Comparison of ENCODE assay signal across 8 mouse cellular contexts in genomic region chr17:24211631-24212440, GRCm38 (mm10). TPM values are rescaled to one million over a fixed set of nuclear protein-coding genes. Genes with fewer than 3 reads are reported as not detected.
DNase-seq lines count a peak whose midpoint lies in the region; ATAC-seq and TF ChIP-seq lines count a peak whose summit lies in the region.

No protein-coding gene starts in this region.

- peak; percentile 59 for DNase-seq in lung, adult 2 months
- DNase-seq in lung, postnatal 25 days (ENCODE audit: low spot score) = no peak
- DNase-seq in cerebellum, postnatal 14 days = peak; percentile 86 to 87
- peak; percentile 79 to 84 for DNase-seq in frontal cortex, postnatal 14 days (ENCODE audit: low spot score in 2 of 2)
- peak; percentile 87 to 92 for DNase-seq in left cerebral cortex, postnatal 14 days (ENCODE audit: low spot score in 2 of 2)
- DNase-seq in midbrain, embryonic 10.5 days (ENCODE audit: low spot score) = peak; percentile 79
- peak; percentile 48 for DNase-seq in stomach, postnatal 0 days (ENCODE audit: low spot score)

- H3K36me3 ChIP-seq in intestine, embryonic 15.5 days = peaks cover 13% of the 10 kb centered on the region
- H3K36me3 ChIP-seq in midbrain, embryonic 10.5 days = peaks cover 28% of the 10 kb centered on the region
- no peaks in the 10 kb centered on the region for H3K36me3 ChIP-seq in stomach, postnatal 0 days (ENCODE audit: control insufficient read depth, insufficient read depth, low read length)

- TF ChIP-seq CTCF in lung, adult 2 months (IDR thresholded peaks at IDR 0.05; ENCODE audit: insufficient read depth, low read length) = peak; percentile 10; the same call in 1 of the 2 replicates
- 0 out of 2 replicates have a peak, but pooled peaks have one; percentile 12 for TF ChIP-seq CTCF in stomach, postnatal 0 days (IDR thresholded peaks at IDR 0.05; ENCODE audit: low read depth)

- ATAC-seq in intestine, embryonic 15.5 days = peak; percentile 31
- peak; percentile 12; the same call in 1 of the 2 replicates for ATAC-seq in stomach, postnatal 0 days (ENCODE audit: low FRiP score, low TSS enrichment)

- peak overlapping the region; percentile 90 for H3K4me2 ChIP-seq in intestine, embryonic 15.5 days (replicated peaks)
- peak overlapping the region; percentile 69 for H3K4me2 ChIP-seq in stomach, postnatal 0 days (replicated peaks; ENCODE audit: low read depth)

- WGBS in lung, adult 2 months = 6% methylated on average over 37 of the region's 37 CpGs
- WGBS in intestine, embryonic 15.5 days = 5% methylated on average over 37 of the region's 37 CpGs
- WGBS in midbrain, embryonic 10.5 days = 2% methylated on average over 37 of the region's 37 CpGs
- WGBS in stomach, postnatal 0 days = 6% methylated on average over 37 of the region's 37 CpGs

- peak overlapping the region; percentile 60 for H3K4me3 ChIP-seq in lung, adult 2 months (replicated peaks; ENCODE audit: extremely low read depth, low read depth, low read length)
- peak overlapping the region; percentile 45 for H3K4me3 ChIP-seq in intestine, embryonic 15.5 days (replicated peaks)
- peak overlapping the region; percentile 73 for H3K4me3 ChIP-seq in midbrain, embryonic 10.5 days
- peak overlapping the region; percentile 34 for H3K4me3 ChIP-seq in stomach, postnatal 0 days (ENCODE audit: low read depth, low read length)

- intact Hi-C loops in left cerebral cortex, postnatal 14 days (cut with DNase I) = no loop called here

- peak overlapping the region; percentile 61 for H3K9ac ChIP-seq in intestine, embryonic 15.5 days
- peak overlapping the region; percentile 48; the same call in 1 of the 2 replicates for H3K9ac ChIP-seq in stomach, postnatal 0 days (ENCODE audit: low read length)

- H3K27me3 ChIP-seq in intestine, embryonic 15.5 days (replicated peaks) = peaks cover 14% of the 10 kb centered on the region
- H3K27me3 ChIP-seq in midbrain, embryonic 10.5 days (ENCODE audit: low read depth, poor library complexity, severe bottlenecking) = peaks cover 47% of the 10 kb centered on the region
- peaks cover 3% of the 10 kb centered on the region; the same call in 1 of the 2 replicates for H3K27me3 ChIP-seq in stomach, postnatal 0 days (ENCODE audit: control insufficient read depth, insufficient read depth, low read length)

- H3K27ac ChIP-seq in intestine, embryonic 15.5 days = peak overlapping the region; percentile 74
- peak overlapping the region; percentile 91 for H3K27ac ChIP-seq in midbrain, embryonic 10.5 days (replicated peaks)
- peak overlapping the region; percentile 85 for H3K27ac ChIP-seq in stomach, postnatal 0 days (replicated peaks)

- TF ChIP-seq EP300 in stomach, postnatal 0 days (optimal IDR thresholded peaks at IDR 0.05) = no peak

- TF ChIP-seq POLR2A in lung, adult 2 months (IDR thresholded peaks at IDR 0.05; ENCODE audit: borderline replicate concordance, extremely low read depth, low read depth, low read length) = peak; percentile 53; the same call in 1 of the 2 replicates

- no peaks in the 10 kb centered on the region for H3K9me3 ChIP-seq in intestine, embryonic 15.5 days
- no peaks in the 10 kb centered on the region for H3K9me3 ChIP-seq in midbrain, embryonic 10.5 days (replicated peaks)
- no peaks in the 10 kb centered on the region for H3K9me3 ChIP-seq in stomach, postnatal 0 days (ENCODE audit: control insufficient read depth, low read length)

- peaks cover 16% of the 10 kb centered on the region for H3K4me1 ChIP-seq in lung, adult 2 months (ENCODE audit: control insufficient read depth, insufficient read depth, low read length)
- H3K4me1 ChIP-seq in intestine, embryonic 15.5 days (replicated peaks) = peaks cover 56% of the 10 kb centered on the region
- H3K4me1 ChIP-seq in midbrain, embryonic 10.5 days = peaks cover 59% of the 10 kb centered on the region
- H3K4me1 ChIP-seq in stomach, postnatal 0 days (replicated peaks; ENCODE audit: control insufficient read depth, insufficient read depth) = peaks cover 19% of the 10 kb centered on the region

RNA-seq across cellular contexts. Expression of gene Ntn3, which starts 2.5 kb away (rescaled TPM):
- polyA plus RNA-seq in lung, adult 2 months (2012; rRNA removed) = 8.2 and 10.4 TPM in 2 replicates
- 5.9 and 6.2 TPM in 2 replicates for polyA plus RNA-seq in intestine, embryonic 15.5 days (2015; fragmentation: Nextera tagmentation; extraction: Ambion mirVana)
- 10 to 100 TPM; 11.0 to 12.6 TPM for total RNA-seq in left cerebral cortex, postnatal 14 days (2021)
- 3.8 and 4.4 TPM in 2 replicates for polyA plus RNA-seq in midbrain, embryonic 10.5 days (2016; fragmentation: Nextera tagmentation; extraction: Ambion mirVana)
- polyA plus RNA-seq in stomach, postnatal 0 days (2015; fragmentation: Nextera tagmentation; extraction: Ambion mirVana) = 2.8 and 3.1 TPM in 2 replicates

RNA-seq across cellular contexts. Expression of gene Tbc1d24, which starts 6.5 kb away (rescaled TPM):
- 13.9 and 30.2 TPM in 2 replicates for polyA plus RNA-seq in lung, adult 2 months (2012; rRNA removed)
- 4.7 and 5.9 TPM in 2 replicates for polyA plus RNA-seq in intestine, embryonic 15.5 days (2015; fragmentation: Nextera tagmentation; extraction: Ambion mirVana)
- total RNA-seq in left cerebral cortex, postnatal 14 days (2021) = 10 to 100 TPM; 71.1 to 72.5 TPM
- 5.3 and 12.5 TPM in 2 replicates for polyA plus RNA-seq in midbrain, embryonic 10.5 days (2016; fragmentation: Nextera tagmentation; extraction: Ambion mirVana)
- polyA plus RNA-seq in stomach, postnatal 0 days (2015; fragmentation: Nextera tagmentation; extraction: Ambion mirVana) = 1.4 and 1.5 TPM in 2 replicates

RNA-seq across cellular contexts. Expression of gene Tedc2, which starts 8.8 kb away (rescaled TPM):
- 7.7 and 12.7 TPM in 2 replicates for polyA plus RNA-seq in lung, adult 2 months (2012; rRNA removed)
- 9.9 and 10.1 TPM in 2 replicates for polyA plus RNA-seq in intestine, embryonic 15.5 days (2015; fragmentation: Nextera tagmentation; extraction: Ambion mirVana)
- total RNA-seq in left cerebral cortex, postnatal 14 days (2021) = 10 to 100 TPM in 1 of 2 experiments, 1 to 10 TPM in 1; 8.7 to 10.1 TPM
- polyA plus RNA-seq in midbrain, embryonic 10.5 days (2016; fragmentation: Nextera tagmentation; extraction: Ambion mirVana) = 22.4 and 22.9 TPM in 2 replicates
- 4.8 and 6.1 TPM in 2 replicates for polyA plus RNA-seq in stomach, postnatal 0 days (2015; fragmentation: Nextera tagmentation; extraction: Ambion mirVana)

RNA-seq across cellular contexts. Expression of gene Ccnf, which starts 39.4 kb away (rescaled TPM):
- polyA plus RNA-seq in lung, adult 2 months (2012; rRNA removed) = 1.3 and 2.9 TPM in 2 replicates
- 50.1 and 51.9 TPM in 2 replicates for polyA plus RNA-seq in intestine, embryonic 15.5 days (2015; fragmentation: Nextera tagmentation; extraction: Ambion mirVana)
- 1 to 10 TPM; 6.2 to 6.7 TPM for total RNA-seq in left cerebral cortex, postnatal 14 days (2021)
- 116 and 131 TPM in 2 replicates for polyA plus RNA-seq in midbrain, embryonic 10.5 days (2016; fragmentation: Nextera tagmentation; extraction: Ambion mirVana)
- polyA plus RNA-seq in stomach, postnatal 0 days (2015; fragmentation: Nextera tagmentation; extraction: Ambion mirVana) = 8.7 and 11.8 TPM in 2 replicates

RNA-seq across cellular contexts. Expression of gene Atp6v0c, which starts 42.3 kb away (rescaled TPM):
- polyA plus RNA-seq in lung, adult 2 months (2012; rRNA removed) = 880 and 1,077 TPM in 2 replicates
- polyA plus RNA-seq in intestine, embryonic 15.5 days (2015; fragmentation: Nextera tagmentation; extraction: Ambion mirVana) = 572 and 634 TPM in 2 replicates
- total RNA-seq in left cerebral cortex, postnatal 14 days (2021) = 1,000 to 10,000 TPM; 1,506 to 1,590 TPM
- 467 and 491 TPM in 2 replicates for polyA plus RNA-seq in midbrain, embryonic 10.5 days (2016; fragmentation: Nextera tagmentation; extraction: Ambion mirVana)
- 608 and 627 TPM in 2 replicates for polyA plus RNA-seq in stomach, postnatal 0 days (2015; fragmentation: Nextera tagmentation; extraction: Ambion mirVana)
